Mouse (Mus musculus): ENCODE measurements at regions not wholly inside any gene's neighbourhood (a gene's known extent, or its start where the extent isn't known, plus 50 kb on each side); places are given as distances from the start of the nearest gene placed in this dataset.

DNA sequence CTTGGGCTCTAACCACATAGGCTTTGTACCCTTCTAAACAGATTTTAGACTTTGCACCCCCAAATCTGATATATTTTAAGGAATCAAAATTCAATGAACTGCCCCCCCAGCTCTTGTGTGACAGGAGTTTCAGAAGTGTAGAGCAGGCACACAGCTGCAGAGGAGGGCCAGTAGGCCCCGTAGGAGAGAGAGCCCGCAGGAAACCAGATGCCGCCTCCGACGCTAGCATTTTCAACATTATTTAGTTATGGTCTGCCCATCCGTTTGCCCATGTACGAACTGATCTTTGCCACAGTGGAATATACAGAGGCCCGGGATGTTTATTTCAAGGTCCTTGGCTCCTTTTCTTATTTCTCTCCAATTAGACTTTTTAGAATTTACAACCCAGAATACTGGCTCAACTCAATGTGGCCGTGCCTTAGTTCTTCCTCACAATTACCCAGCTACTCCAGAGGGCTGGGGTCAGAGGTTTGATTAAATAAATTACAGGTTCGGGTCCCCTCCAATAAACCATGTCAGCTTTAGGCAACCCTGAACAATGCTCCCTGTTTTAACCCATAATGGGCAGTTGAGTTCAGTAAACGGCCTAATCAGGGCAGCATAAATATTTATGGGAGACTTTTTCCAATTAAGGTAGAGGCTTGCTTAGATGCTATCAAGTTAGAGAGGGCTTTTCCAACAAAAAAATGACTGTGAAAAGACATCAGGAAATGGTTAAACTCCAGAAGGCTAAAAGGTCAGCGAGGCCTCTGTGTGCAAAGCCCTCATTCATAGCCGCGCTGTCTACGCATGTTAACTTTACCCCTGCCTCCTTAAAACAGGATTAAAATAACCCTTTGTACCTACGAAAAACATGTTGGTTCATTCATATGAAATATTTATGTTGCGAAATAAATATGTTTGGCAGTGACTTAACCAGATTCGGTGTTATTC lies 308.2 kb upstream of the Prickle1 start:
- ATAC-seq: no peak
- no peak for DNase-seq
- Histone ChIP-seq H3K9me3 (ENCODE audit: low read length) (no peaks in the 10 kb centered on the region), H3K9ac (no peak overlapping the region), H3K27me3 (ENCODE audit: insufficient read depth, low read length) (no peaks in the 10 kb centered on the region), H3K4me3 (ENCODE audit: low read depth, low read length) (no peak overlapping the region), H3K4me2 (ENCODE audit: low read depth) (no peak overlapping the region), H3K27ac (ENCODE audit: low read depth, low read length) (no peak overlapping the region), H3K36me3 (ENCODE audit: insufficient read depth) (no peaks in the 10 kb centered on the region), H3K4me1 (ENCODE audit: insufficient read depth) (no peaks in the 10 kb centered on the region)
- 54% methylated on average over 18 of the region's 18 CpGs for WGBS
- no peak for TF ChIP-seq CTCF (IDR thresholded peaks at IDR 0.05; ENCODE audit: low read depth)

DNA sequence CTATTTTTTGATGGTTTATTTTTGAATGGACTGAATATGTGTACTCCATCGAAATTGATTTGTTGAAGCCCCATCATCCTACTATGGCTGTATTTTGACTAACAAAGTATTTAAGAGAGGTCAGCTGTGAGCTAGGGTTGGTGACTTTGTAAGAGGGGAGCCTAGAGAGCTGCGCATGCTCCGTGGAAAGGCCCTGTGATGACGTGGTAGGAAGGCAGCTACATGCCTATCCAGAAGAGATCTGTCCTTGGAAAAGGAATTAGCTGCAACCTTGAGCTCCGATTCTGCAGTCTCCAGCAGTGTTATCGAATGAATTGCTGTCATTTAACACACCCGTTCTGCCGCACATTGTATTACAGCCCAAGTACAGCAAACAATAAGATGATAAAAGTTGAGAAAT lies 287.1 kb upstream of the Prickle1 start:
- H3K4me3 ChIP-seq (ENCODE audit: low read depth, low read length): no peak overlapping the region
- H3K9ac ChIP-seq: no peak overlapping the region
- ATAC-seq (no peak), DNase-seq (no peak)
- no peak overlapping the region for H3K4me2 ChIP-seq (ENCODE audit: low read depth)
- H3K36me3 ChIP-seq (ENCODE audit: insufficient read depth): no peaks in the 10 kb centered on the region
- no peak overlapping the region for H3K27ac ChIP-seq (ENCODE audit: low read depth, low read length)
- H3K9me3 ChIP-seq (ENCODE audit: low read length): no peaks in the 10 kb centered on the region
- no peaks in the 10 kb centered on the region for H3K4me1 ChIP-seq (ENCODE audit: insufficient read depth)
- 87% methylated on average over 8 of the region's 8 CpGs for WGBS
- no peak for TF ChIP-seq CTCF (IDR thresholded peaks at IDR 0.05; ENCODE audit: low read depth)
- no peaks in the 10 kb centered on the region for H3K27me3 ChIP-seq (ENCODE audit: insufficient read depth, low read length)

DNA sequence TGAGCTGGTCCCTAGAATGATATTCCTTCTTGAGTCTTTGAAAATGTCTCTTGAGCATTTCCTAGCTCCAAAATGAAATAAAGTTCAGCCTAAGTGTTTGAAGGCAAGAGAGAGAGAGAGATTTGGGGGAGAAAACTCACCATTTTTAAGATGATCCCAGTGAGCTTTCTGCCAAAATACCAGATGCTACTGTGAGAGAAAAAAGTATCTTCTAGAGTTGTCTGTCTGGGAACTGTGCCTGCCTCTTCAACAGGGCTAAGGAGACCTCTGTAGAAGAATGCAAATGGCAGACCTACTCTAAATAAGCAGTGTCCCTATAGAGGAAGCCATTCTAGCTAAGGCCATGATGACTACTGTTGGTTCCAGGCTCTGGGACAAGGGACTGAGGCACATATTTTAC lies 285.6 kb upstream of the Prickle1 start:
- DNase-seq (no peak), ATAC-seq (no peak)
- TF ChIP-seq CTCF (IDR thresholded peaks at IDR 0.05; ENCODE audit: low read depth): no peak
- Histone ChIP-seq H3K9ac (no peak overlapping the region), H3K9me3 (ENCODE audit: low read length) (no peaks in the 10 kb centered on the region), H3K36me3 (ENCODE audit: insufficient read depth) (no peaks in the 10 kb centered on the region), H3K4me3 (ENCODE audit: low read depth, low read length) (no peak overlapping the region), H3K4me2 (ENCODE audit: low read depth) (no peak overlapping the region), H3K27ac (ENCODE audit: low read depth, low read length) (no peak overlapping the region), H3K27me3 (ENCODE audit: insufficient read depth, low read length) (no peaks in the 10 kb centered on the region), H3K4me1 (ENCODE audit: insufficient read depth) (no peaks in the 10 kb centered on the region)

GRCm38 (mm10) chr15:93880302-93880701 lies 284.6 kb upstream of the Prickle1 start:
- H3K9ac ChIP-seq: no peak overlapping the region
- no peak overlapping the region for H3K27ac ChIP-seq (ENCODE audit: low read depth, low read length)
- ATAC-seq (no peak), DNase-seq (no peak)
- no peaks in the 10 kb centered on the region for H3K27me3 ChIP-seq (ENCODE audit: insufficient read depth, low read length)
- WGBS: 80% methylated on average over 8 of the region's 8 CpGs
- no peaks in the 10 kb centered on the region for H3K9me3 ChIP-seq (ENCODE audit: low read length)
- H3K36me3 ChIP-seq (ENCODE audit: insufficient read depth): no peaks in the 10 kb centered on the region
- H3K4me2 ChIP-seq (ENCODE audit: low read depth): no peak overlapping the region
- no peak for TF ChIP-seq CTCF (IDR thresholded peaks at IDR 0.05; ENCODE audit: low read depth)
- H3K4me1 ChIP-seq (ENCODE audit: insufficient read depth): no peaks in the 10 kb centered on the region
- no peak overlapping the region for H3K4me3 ChIP-seq (ENCODE audit: low read depth, low read length)

GRCm38 (mm10) chr15:93879006-93879405 lies 283.3 kb upstream of the Prickle1 start:
- DNase-seq (no peak), ATAC-seq (no peak)
- no peak overlapping the region for H3K9ac ChIP-seq
- no peaks in the 10 kb centered on the region for H3K9me3 ChIP-seq (ENCODE audit: low read length)
- no peak for TF ChIP-seq CTCF (IDR thresholded peaks at IDR 0.05; ENCODE audit: low read depth)
- WGBS: 61% methylated on average over 3 of the region's 3 CpGs
- no peak overlapping the region for H3K27ac ChIP-seq (ENCODE audit: low read depth, low read length)
- no peaks in the 10 kb centered on the region for H3K36me3 ChIP-seq (ENCODE audit: insufficient read depth)
- H3K27me3 ChIP-seq (ENCODE audit: insufficient read depth, low read length): no peaks in the 10 kb centered on the region
- H3K4me2 ChIP-seq (ENCODE audit: low read depth): no peak overlapping the region
- H3K4me1 ChIP-seq (ENCODE audit: insufficient read depth): no peaks in the 10 kb centered on the region
- no peak overlapping the region for H3K4me3 ChIP-seq (ENCODE audit: low read depth, low read length)

DNA sequence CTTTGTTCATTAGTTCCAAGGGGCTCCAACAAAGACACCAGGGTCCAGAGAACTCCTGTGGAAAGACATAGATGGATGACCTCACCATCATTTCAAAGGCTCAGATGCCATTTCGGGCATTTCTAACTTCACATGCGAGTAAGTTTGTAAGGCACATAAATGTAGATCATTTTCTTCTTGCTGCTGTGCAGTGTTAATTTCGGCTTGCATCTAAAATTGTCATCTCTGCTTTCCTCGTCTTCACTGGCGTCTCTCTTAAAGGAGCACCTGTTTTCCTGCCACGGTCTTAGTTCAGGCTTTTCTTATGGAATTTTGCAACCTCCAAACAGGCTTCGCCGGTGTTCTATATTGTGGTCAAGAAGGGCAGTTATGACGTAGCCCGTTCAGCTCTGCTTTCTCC lies 280.6 kb upstream of the Prickle1 start:
- no peak overlapping the region for H3K9ac ChIP-seq
- H3K36me3 ChIP-seq (ENCODE audit: insufficient read depth): no peaks in the 10 kb centered on the region
- no peaks in the 10 kb centered on the region for H3K9me3 ChIP-seq (ENCODE audit: low read length)
- 83% methylated on average over 10 of the region's 10 CpGs for WGBS
- DNase-seq (no peak), ATAC-seq (no peak)
- H3K4me2 ChIP-seq (ENCODE audit: low read depth): no peak overlapping the region
- TF ChIP-seq CTCF (IDR thresholded peaks at IDR 0.05; ENCODE audit: low read depth): no peak
- H3K27me3 ChIP-seq (ENCODE audit: insufficient read depth, low read length): no peaks in the 10 kb centered on the region
- no peak overlapping the region; the same call in 1 of the 2 replicates for H3K27ac ChIP-seq (ENCODE audit: low read depth, low read length)
- H3K4me1 ChIP-seq (ENCODE audit: insufficient read depth): no peaks in the 10 kb centered on the region
- no peak overlapping the region for H3K4me3 ChIP-seq (ENCODE audit: low read depth, low read length)

DNA sequence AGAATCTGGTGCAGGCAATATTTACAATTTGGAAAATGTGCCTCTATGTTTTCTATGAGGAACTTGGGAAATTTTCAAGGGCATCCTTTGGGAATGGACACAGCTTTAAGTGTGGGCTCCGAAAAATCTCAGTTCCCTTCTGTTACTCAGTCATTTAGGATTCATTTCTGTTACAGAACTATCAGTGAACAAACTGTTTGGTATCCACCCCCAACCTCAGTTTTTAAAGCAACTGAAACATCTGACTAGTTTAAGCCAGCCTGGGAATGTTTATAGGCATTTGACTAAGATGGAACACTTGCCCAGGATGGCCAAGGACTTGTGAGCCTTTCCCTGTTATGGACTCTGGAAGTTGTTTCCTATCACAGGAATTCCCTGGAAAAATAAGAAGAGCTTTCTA lies 280.0 kb upstream of the Prickle1 start:
- H3K27ac ChIP-seq (ENCODE audit: low read depth, low read length): no peak overlapping the region
- H3K36me3 ChIP-seq (ENCODE audit: insufficient read depth): no peaks in the 10 kb centered on the region
- no peak for ATAC-seq
- no peak for DNase-seq
- H3K4me3 ChIP-seq (ENCODE audit: low read depth, low read length): no peak overlapping the region
- 92% methylated on average over 1 of the region's 1 CpGs for WGBS
- no peaks in the 10 kb centered on the region for H3K4me1 ChIP-seq (ENCODE audit: insufficient read depth)
- no peak overlapping the region for H3K4me2 ChIP-seq (ENCODE audit: low read depth)
- no peak for TF ChIP-seq CTCF (IDR thresholded peaks at IDR 0.05; ENCODE audit: low read depth)
- H3K27me3 ChIP-seq (ENCODE audit: insufficient read depth, low read length): no peaks in the 10 kb centered on the region
- H3K9me3 ChIP-seq (ENCODE audit: low read length): no peaks in the 10 kb centered on the region
- H3K9ac ChIP-seq: no peak overlapping the region

Measured in forebrain, postnatal 0 days (tissue).